Mouse (Mus musculus): Measurements from ENCODE around the gene Rora. TPM values are rescaled to one million over a fixed set of nuclear protein-coding genes. Genes with fewer than 3 reads are reported as not detected.

Rora gene
- polyA plus RNA-seq, 2 experiments: 4.5 to 10.1 TPM

DNA sequence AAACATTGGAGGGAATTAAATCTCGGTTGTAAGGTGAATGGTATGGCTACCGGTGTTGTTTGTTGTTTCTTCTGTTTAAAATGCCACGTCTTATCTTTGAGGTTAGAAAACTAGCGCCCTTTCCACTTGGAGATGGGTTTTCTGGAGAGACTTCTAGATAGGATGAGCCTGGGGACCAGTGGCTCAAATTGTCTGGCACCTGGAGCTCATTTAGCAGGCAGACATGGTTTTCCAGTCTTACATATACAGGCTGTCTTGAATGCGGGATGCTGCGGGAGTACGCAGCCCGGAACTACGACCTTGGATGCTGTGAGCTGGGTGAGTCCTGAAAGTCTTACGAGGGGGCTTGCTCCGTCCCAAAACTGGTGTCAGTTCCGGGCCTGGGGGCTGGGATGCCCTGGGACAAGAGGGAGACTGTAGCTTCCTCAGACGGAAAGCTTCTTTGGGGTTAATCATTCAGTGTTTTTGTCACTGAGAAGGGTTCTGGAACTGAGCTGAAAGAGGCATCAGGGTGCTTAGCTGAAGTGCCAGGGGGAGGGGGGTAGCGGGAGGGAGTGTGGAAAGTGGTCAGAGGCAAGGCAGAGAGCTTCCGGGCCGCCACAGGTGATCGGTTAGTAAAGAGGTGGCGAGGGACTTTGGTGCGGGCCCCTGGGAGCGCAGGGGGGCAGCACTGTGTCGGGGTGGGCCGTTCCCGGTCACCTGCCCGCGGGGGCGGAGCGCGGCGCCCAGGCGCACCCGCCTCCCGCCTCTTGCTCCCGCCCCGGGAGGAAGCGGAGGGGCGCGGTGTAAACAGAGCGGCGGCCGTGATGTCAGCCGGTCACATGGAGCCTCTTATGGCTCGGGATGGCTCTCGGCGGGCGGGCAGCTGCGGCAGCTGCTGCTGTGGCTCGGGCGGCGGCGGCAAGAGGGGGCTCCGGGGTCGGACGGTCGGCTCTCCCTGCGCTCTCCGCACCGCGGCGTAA, 635.8 kb downstream of the Rora start:
- under 1% methylated on average over 34 of the region's 59 CpGs for WGBS
- Histone ChIP-seq H3K4me3 (replicated peaks; ENCODE audit: low read length) (peak overlapping the region; percentile 63), H3K27me3 (ENCODE audit: control insufficient read depth, insufficient read depth, low read length) (peaks cover 13% of the 10 kb centered on the region; the same call in 1 of the 2 replicates), H3K27ac (replicated peaks; ENCODE audit: low read depth, low read length) (0 out of 2 replicates have a peak overlapping the region, but pooled peaks have one; percentile 19), H3K9ac (ENCODE audit: low read depth, low read length, severe bottlenecking) (peak overlapping the region; percentile 69), H3K4me1 (ENCODE audit: control insufficient read depth, insufficient read depth, low read length) (peaks cover 13% of the 10 kb centered on the region; the same call in 1 of the 2 replicates), H3K36me3 (ENCODE audit: control insufficient read depth, insufficient read depth, low read length) (no peaks in the 10 kb centered on the region), H3K4me2 (replicated peaks; ENCODE audit: low read depth, low read length, severe bottlenecking) (peak overlapping the region; percentile 98), H3K9me3 (ENCODE audit: control insufficient read depth, low read length) (no peaks in the 10 kb centered on the region)
- no peak for TF ChIP-seq POLR2A (IDR thresholded peaks at IDR 0.05; ENCODE audit: borderline replicate concordance, extremely low read depth, insufficient read depth, insufficient read length)
- ATAC-seq (ENCODE audit: low FRiP score, low read depth) (peak; percentile 91), DNase-seq (ENCODE audit: low spot score) (peak; percentile 83)

DNA sequence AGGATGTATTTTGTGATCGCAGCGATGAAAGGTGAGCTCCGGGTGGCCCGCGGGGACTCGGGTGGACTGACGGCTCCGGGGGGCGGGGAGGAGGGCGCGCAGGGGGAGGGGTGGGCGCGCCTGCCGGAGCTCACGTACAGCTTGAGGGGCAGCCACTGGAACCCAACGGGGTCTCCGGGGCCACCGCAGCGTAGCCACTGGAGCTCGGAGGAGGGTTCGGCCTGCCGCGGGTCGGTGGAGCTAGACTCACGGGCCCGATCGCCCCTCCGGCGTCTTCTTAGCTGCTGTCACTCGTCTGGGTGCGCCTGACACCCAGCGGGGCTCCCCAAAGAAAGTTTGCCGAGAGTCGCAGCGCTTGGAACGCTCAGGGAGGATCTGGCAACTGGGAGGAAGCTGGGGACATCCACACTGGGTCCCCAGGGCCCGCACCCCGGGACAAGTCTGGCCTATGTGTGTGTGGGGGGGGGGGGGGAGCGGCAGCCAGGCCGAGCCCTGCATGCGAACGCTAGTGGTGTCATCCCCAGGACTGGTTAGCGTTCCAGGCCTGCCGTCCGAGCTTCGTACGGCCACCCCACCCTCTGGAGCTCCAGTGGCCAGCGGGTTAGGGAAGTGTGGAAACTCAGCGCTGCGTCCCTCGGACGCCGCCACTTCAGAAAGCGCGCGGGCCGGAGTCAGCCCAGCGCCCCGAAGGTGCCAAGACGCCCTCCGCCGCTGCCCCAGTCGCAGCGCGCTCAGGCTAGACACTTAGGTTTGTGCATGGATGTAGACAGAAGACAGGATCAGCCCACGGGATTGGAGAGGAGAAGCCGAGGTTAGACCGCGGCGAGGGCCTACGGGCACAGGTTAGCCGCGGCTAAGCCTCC, 636.7 kb downstream of the Rora start:
- Histone ChIP-seq H3K4me2 (replicated peaks; ENCODE audit: low read depth, low read length, severe bottlenecking) (peak overlapping the region; percentile 98), H3K9ac (ENCODE audit: low read depth, low read length, severe bottlenecking) (peak overlapping the region; percentile 69), H3K9me3 (ENCODE audit: control insufficient read depth, low read length) (no peaks in the 10 kb centered on the region), H3K4me3 (replicated peaks; ENCODE audit: low read length) (peak overlapping the region; percentile 63), H3K4me1 (ENCODE audit: control insufficient read depth, insufficient read depth, low read length) (peaks cover 13% of the 10 kb centered on the region; the same call in 1 of the 2 replicates), H3K27me3 (ENCODE audit: control insufficient read depth, insufficient read depth, low read length) (peaks cover 13% of the 10 kb centered on the region; the same call in 1 of the 2 replicates), H3K27ac (replicated peaks; ENCODE audit: low read depth, low read length) (no peak overlapping the region), H3K36me3 (ENCODE audit: control insufficient read depth, insufficient read depth, low read length) (no peaks in the 10 kb centered on the region)
- under 1% methylated on average over 61 of the region's 73 CpGs for WGBS
- ATAC-seq (ENCODE audit: low FRiP score, low read depth) (peak; percentile 57), DNase-seq (ENCODE audit: low spot score) (no peak)
- TF ChIP-seq POLR2A (IDR thresholded peaks at IDR 0.05; ENCODE audit: borderline replicate concordance, extremely low read depth, insufficient read depth, insufficient read length): no peak

DNA sequence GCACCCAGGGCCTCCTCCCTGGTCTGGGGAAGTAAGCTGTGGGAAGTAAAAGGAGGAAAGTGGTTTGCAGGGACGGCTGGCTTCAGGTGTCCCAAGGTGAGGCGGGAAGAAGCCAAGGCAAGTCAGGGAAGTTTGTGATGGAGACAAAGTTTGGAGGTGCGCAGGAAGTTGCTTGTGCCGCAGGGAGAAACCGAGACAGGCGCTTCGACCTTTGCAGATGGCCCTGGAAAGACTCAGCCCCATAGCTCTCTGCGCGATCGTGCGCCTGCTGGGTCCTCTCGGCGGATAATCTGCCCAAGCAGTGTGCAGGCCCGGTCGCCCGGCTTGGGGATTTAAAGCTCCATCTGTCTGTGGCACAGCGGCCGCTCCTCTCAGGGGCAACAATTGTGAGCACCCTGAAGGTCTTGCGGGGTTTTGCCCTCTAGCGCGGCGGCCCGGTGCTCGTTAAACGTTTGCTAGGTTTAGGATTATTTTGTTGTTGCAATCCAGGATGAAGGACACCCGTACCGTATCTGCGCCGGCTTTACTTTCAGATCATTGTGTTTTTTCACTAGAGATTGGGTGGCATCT, 637.4 kb downstream of the Rora start:
- Histone ChIP-seq H3K36me3 (ENCODE audit: control insufficient read depth, insufficient read depth, low read length) (no peaks in the 10 kb centered on the region), H3K9me3 (ENCODE audit: control insufficient read depth, low read length) (no peaks in the 10 kb centered on the region), H3K27ac (replicated peaks; ENCODE audit: low read depth, low read length) (no peak overlapping the region), H3K9ac (ENCODE audit: low read depth, low read length, severe bottlenecking) (peak overlapping the region; percentile 69), H3K4me1 (ENCODE audit: control insufficient read depth, insufficient read depth, low read length) (peaks cover 13% of the 10 kb centered on the region; the same call in 1 of the 2 replicates), H3K27me3 (ENCODE audit: control insufficient read depth, insufficient read depth, low read length) (peaks cover 13% of the 10 kb centered on the region; the same call in 1 of the 2 replicates), H3K4me3 (replicated peaks; ENCODE audit: low read length) (peak overlapping the region; percentile 63), H3K4me2 (replicated peaks; ENCODE audit: low read depth, low read length, severe bottlenecking) (peak overlapping the region; percentile 98)
- WGBS: under 1% methylated on average over 28 of the region's 29 CpGs
- no peak for DNase-seq (ENCODE audit: low spot score)
- ATAC-seq (ENCODE audit: low FRiP score, low read depth): no peak
- TF ChIP-seq POLR2A (IDR thresholded peaks at IDR 0.05; ENCODE audit: borderline replicate concordance, extremely low read depth, insufficient read depth, insufficient read length): no peak

DNA sequence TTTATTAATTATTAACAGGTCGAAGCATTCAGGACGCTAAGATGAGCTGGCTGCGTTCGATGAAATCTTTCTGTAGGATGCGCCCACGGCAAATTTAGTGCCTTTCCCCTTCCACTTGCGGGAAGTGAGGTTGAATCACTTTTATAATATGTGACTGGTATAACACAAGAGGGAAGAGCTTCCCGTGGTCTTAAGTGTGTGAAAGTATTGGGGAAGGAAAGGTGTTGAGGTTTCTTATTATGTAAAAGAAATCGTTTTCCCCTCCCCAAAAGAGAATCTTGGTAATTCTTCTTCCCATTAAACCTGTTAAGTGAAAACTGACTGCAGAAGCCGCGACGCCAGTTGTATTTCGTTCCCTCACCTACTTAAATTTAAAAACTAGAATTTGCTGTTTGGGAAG, 637.9 kb downstream of the Rora start:
- H3K4me2 ChIP-seq (replicated peaks; ENCODE audit: low read depth, low read length, severe bottlenecking): peak overlapping the region; percentile 98
- H3K27me3 ChIP-seq (ENCODE audit: control insufficient read depth, insufficient read depth, low read length): peaks cover 13% of the 10 kb centered on the region; the same call in 1 of the 2 replicates
- DNase-seq (ENCODE audit: low spot score): no peak
- TF ChIP-seq POLR2A (IDR thresholded peaks at IDR 0.05; ENCODE audit: borderline replicate concordance, extremely low read depth, insufficient read depth, insufficient read length): no peak
- H3K36me3 ChIP-seq (ENCODE audit: control insufficient read depth, insufficient read depth, low read length): no peaks in the 10 kb centered on the region
- H3K27ac ChIP-seq (replicated peaks; ENCODE audit: low read depth, low read length): no peak overlapping the region
- 10% methylated on average over 13 of the region's 13 CpGs for WGBS
- no peak overlapping the region for H3K9ac ChIP-seq (ENCODE audit: low read depth, low read length, severe bottlenecking)
- H3K9me3 ChIP-seq (ENCODE audit: control insufficient read depth, low read length): no peaks in the 10 kb centered on the region
- no peak for ATAC-seq (ENCODE audit: low FRiP score, low read depth)
- H3K4me1 ChIP-seq (ENCODE audit: control insufficient read depth, insufficient read depth, low read length): peaks cover 13% of the 10 kb centered on the region; the same call in 1 of the 2 replicates
- H3K4me3 ChIP-seq (replicated peaks; ENCODE audit: low read length): peak overlapping the region; percentile 63
